Mouse (Mus musculus) forebrain, embryonic 11.5 days (tissue): ENCODE results near the gene Utf1. TPM values are rescaled to one million over a fixed set of nuclear protein-coding genes. Genes with fewer than 3 reads are reported as not detected.

Experiments
- ATAC-seq: fragments of 200-750 bp; cut with Nextera tagmentation; replicated peaks from 2 replicates; pipeline ENCODE4 v1.8.0; 2017; ENCODE audit warnings: moderate TSS enrichment; ENCODE audit not compliant: low FRiP score
- DNase-seq: peaks from one replicate; pipeline ENCODE4 v3.0.0-alpha.2; 2017; ENCODE audit warnings: low spot score
- H3K27ac ChIP-seq: fragments of 300-500 bp; sonication (generic); 2 replicates; pipeline ENCODE4 v1.5.1; 2014; ENCODE audit warnings: low read depth, low read length
- H3K27me3 ChIP-seq: fragments of 300-500 bp; sonication (generic); 2 replicates; pipeline ENCODE4 v1.6.1; 2014; ENCODE audit warnings: mild to moderate bottlenecking, low read length, mixed read lengths; ENCODE audit not compliant: control insufficient read depth, insufficient read depth
- H3K36me3 ChIP-seq: fragments of 300-500 bp; sonication (generic); 2 replicates; pipeline ENCODE4 v1.6.1; 2014; ENCODE audit warnings: mild to moderate bottlenecking, low read length, moderate library complexity, mixed read lengths; ENCODE audit not compliant: control insufficient read depth, insufficient read depth
- H3K4me1 ChIP-seq: fragments of 300-500 bp; sonication (generic); replicated peaks from 2 replicates; pipeline ENCODE4 v1.6.1; 2014; ENCODE audit warnings: low read length, mixed read lengths; ENCODE audit not compliant: control insufficient read depth, insufficient read depth
- H3K4me2 ChIP-seq: fragments of 300-500 bp; sonication (generic); 2 replicates; pipeline ENCODE4 v1.6.1; 2014; ENCODE audit warnings: low read depth, mild to moderate bottlenecking, low read length, moderate library complexity, mixed read lengths; ENCODE audit not compliant: severe bottlenecking
- H3K4me3 ChIP-seq: fragments of 300-500 bp; sonication (generic); 2 replicates; pipeline ENCODE4 v1.5.1; 2014; ENCODE audit warnings: low read depth, low read length
- H3K9ac ChIP-seq: fragments of 300-500 bp; sonication (generic); 2 replicates; pipeline ENCODE4 v1.6.1; 2014; ENCODE audit warnings: low read length
- H3K9me3 ChIP-seq: fragments of 300-500 bp; sonication (generic); 2 replicates; pipeline ENCODE4 v1.6.1; 2016; ENCODE audit warnings: low read length, mixed read lengths; ENCODE audit not compliant: control insufficient read depth
- WGBS: fragments of 180-500 bp; shearing (Covaris S2); extraction: QIAGEN DNeasy Blood & Tissue Kit; methylation state at CpG from one replicate; pipeline ENCODE4 v1.1.7; 2014; 5-methylcytosine and 5-hydroxymethylcytosine counted together
- polyA plus RNA-seq: library from polyadenylated mRNA; unstranded; fragments of >200 nt; fragmentation: Nextera tagmentation; extraction: Ambion mirVana; gene quantifications from 2 replicates; pipeline ENCODE4 v1.2.1, GENCODE M21; 2014

Utf1 gene
- polyA plus RNA-seq, 1 experiment from 2014 or later = not detected

- H3K9me3 ChIP-seq = no peaks in the 10 kb centered on the region
- H3K4me1 ChIP-seq = no peaks in the 10 kb centered on the region; the same call in 1 of the 2 replicates
- H3K4me3 ChIP-seq = no peak overlapping the region
- ATAC-seq (no peak), DNase-seq (no peak)
- WGBS = 78% methylated on average over 5 of the region's 5 CpGs
- no peaks in the 10 kb centered on the region for H3K27me3 ChIP-seq
- no peaks in the 10 kb centered on the region for H3K36me3 ChIP-seq
- H3K27ac ChIP-seq = no peak overlapping the region
- H3K4me2 ChIP-seq = no peak overlapping the region
- H3K9ac ChIP-seq = no peak overlapping the region
Measured at GRCm38 (mm10) chr7:139970979-139971378, 27.4 kb downstream of the Utf1 start.

- no peaks in the 10 kb centered on the region; the same call in 1 of the 2 replicates for H3K4me1 ChIP-seq
- H3K27ac ChIP-seq = no peak overlapping the region
- DNase-seq = no peak
- no peak for ATAC-seq
- H3K27me3 ChIP-seq = no peaks in the 10 kb centered on the region
- no peaks in the 10 kb centered on the region for H3K9me3 ChIP-seq
- H3K9ac ChIP-seq = no peak overlapping the region
- no peaks in the 10 kb centered on the region for H3K36me3 ChIP-seq
- H3K4me2 ChIP-seq = no peak overlapping the region
- H3K4me3 ChIP-seq = no peak overlapping the region
- 70% methylated on average over 6 of the region's 6 CpGs for WGBS
Measured at GRCm38 (mm10) chr7:139971436-139971835, 27.8 kb downstream of the Utf1 start.

- Histone ChIP-seq H3K27me3 (no peaks in the 10 kb centered on the region), H3K9ac (no peak overlapping the region)
Measured at GRCm38 (mm10) chr7:139972923-139973331, 29.3 kb downstream of the Utf1 start.

GRCm38 (mm10) chr7:139974307-139974706, 30.7 kb downstream of the Utf1 start:
- H3K9me3 ChIP-seq = no peaks in the 10 kb centered on the region
- peaks cover 7% of the 10 kb centered on the region; the same call in 1 of the 2 replicates for H3K4me1 ChIP-seq
- H3K4me2 ChIP-seq = no peak overlapping the region
- no peak for DNase-seq
- no peaks in the 10 kb centered on the region for H3K27me3 ChIP-seq
- H3K4me3 ChIP-seq = no peak overlapping the region
- ATAC-seq = no peak
- no peaks in the 10 kb centered on the region for H3K36me3 ChIP-seq
- no peak overlapping the region for H3K9ac ChIP-seq
- no peak overlapping the region for H3K27ac ChIP-seq
- WGBS = 92% methylated on average over 10 of the region's 10 CpGs

More at GRCm38 (mm10) chr7:139972923-139973331, 29.3 kb downstream of the Utf1 start:
- Histone ChIP-seq H3K4me3 (no peak overlapping the region), H3K27ac (no peak overlapping the region), H3K4me2 (no peak overlapping the region), H3K9me3 (no peaks in the 10 kb centered on the region), H3K36me3 (no peaks in the 10 kb centered on the region), H3K4me1 (peaks cover 1% of the 10 kb centered on the region; the same call in 1 of the 2 replicates)
- no peak for ATAC-seq
- DNase-seq = no peak

DNA sequence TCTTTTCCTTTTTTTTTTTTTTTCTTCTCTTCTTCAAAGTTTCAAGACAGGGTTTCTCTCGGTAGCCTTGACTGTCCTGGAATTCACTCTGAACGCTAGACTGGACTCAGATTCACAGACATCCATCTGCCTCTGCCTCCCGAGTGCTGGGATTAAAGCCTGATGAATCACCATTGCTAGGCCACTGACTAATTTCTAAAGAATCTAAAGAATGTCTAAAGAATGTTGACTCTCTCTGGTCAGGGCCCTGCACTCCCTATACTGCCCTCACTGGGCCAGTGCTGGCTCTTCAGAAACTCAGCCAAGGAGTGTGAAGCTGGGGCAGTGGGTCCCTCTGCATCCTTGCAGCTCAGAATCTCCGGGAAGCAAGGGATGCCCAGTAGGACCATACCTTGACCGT, 31.9 kb downstream of the Utf1 start:
- Histone ChIP-seq H3K4me1 (peaks cover 7% of the 10 kb centered on the region; the same call in 1 of the 2 replicates), H3K9me3 (no peaks in the 10 kb centered on the region), H3K4me2 (no peak overlapping the region), H3K4me3 (no peak overlapping the region), H3K9ac (no peak overlapping the region), H3K36me3 (no peaks in the 10 kb centered on the region), H3K27me3 (no peaks in the 10 kb centered on the region), H3K27ac (no peak overlapping the region)
- ATAC-seq (no peak), DNase-seq (no peak)
- 46% methylated on average over 5 of the region's 5 CpGs for WGBS

DNA sequence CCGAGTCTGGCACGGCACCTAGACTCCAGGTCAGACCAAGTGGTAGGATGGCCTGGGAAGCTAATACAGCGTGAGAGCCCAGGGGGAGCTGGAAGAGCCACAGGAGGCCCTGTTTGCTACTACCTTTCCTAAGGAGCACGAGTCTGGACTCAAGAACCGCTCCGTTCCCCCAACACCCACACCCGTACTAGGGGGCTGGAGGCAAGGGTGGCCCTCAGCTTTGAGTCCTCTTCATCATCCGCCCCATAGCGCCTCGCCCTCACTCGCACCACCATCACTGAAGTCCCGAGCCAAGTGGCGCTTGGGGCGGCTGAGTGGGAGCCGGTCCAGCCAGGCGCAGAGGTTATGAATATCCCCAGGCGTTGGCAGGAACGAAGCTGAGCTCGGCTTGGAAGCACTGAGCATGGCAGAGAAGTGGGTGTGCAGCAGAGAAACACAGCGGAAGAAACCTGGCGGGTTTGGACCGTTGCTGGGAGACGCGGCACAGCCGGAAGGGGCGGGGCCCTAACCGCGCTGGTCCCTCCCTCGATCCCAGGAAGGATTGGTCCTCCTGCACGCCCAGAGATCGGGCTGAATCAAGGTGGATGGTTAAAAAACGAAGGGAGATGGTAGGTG, 34.8 kb downstream of the Utf1 start, which contains the start of gene 6430531B16Rik:
Gene 6430531B16Rik (minus strand): TSS at position 478 of the 615 bp plus-strand sequence.
- peak within 1 kb of the TSS; percentile 69 for H3K9ac ChIP-seq
- no peaks in the 10 kb centered on the region for H3K9me3 ChIP-seq
- peak within 1 kb of the TSS; percentile 58 for H3K4me3 ChIP-seq
- WGBS = 4% methylated on average over 32 of the region's 32 CpGs
- H3K4me2 ChIP-seq = peak within 1 kb of the TSS; percentile 85
- H3K4me1 ChIP-seq = peaks cover 7% of the 10 kb centered on the region; the same call in 1 of the 2 replicates
- ATAC-seq (peak; percentile 93), DNase-seq (peak; percentile 88)
- no peaks in the 10 kb centered on the region for H3K36me3 ChIP-seq
- H3K27me3 ChIP-seq = no peaks in the 10 kb centered on the region
- no peak within 1 kb of the TSS for H3K27ac ChIP-seq

GRCm38 (mm10) chr7:139979011-139979719, 35.6 kb downstream of the Utf1 start:
- Histone ChIP-seq H3K27me3 (no peaks in the 10 kb centered on the region), H3K9me3 (no peaks in the 10 kb centered on the region), H3K4me3 (peak overlapping the region; percentile 58), H3K9ac (peak overlapping the region; percentile 43; the same call in 1 of the 2 replicates), H3K36me3 (no peaks in the 10 kb centered on the region), H3K4me2 (peak overlapping the region; percentile 85), H3K4me1 (peaks cover 7% of the 10 kb centered on the region; the same call in 1 of the 2 replicates), H3K27ac (no peak overlapping the region)
- DNase-seq (no peak), ATAC-seq (peak; percentile 44)
- 46% methylated on average over 13 of the region's 13 CpGs for WGBS

- 67% methylated on average over 3 of the region's 3 CpGs for WGBS
- H3K4me3 ChIP-seq = no peak overlapping the region
- no peak for DNase-seq
- H3K36me3 ChIP-seq = no peaks in the 10 kb centered on the region
- H3K9me3 ChIP-seq = no peaks in the 10 kb centered on the region
- no peak overlapping the region for H3K27ac ChIP-seq
- H3K27me3 ChIP-seq = no peaks in the 10 kb centered on the region
- H3K4me1 ChIP-seq = peaks cover 7% of the 10 kb centered on the region; the same call in 1 of the 2 replicates
- ATAC-seq = no peak
- no peak overlapping the region for H3K9ac ChIP-seq
- no peak overlapping the region for H3K4me2 ChIP-seq
Measured at GRCm38 (mm10) chr7:139980778-139981177, 37.2 kb downstream of the Utf1 start.
